Mouse (Mus musculus): ENCODE data around the gene Wdpcp.

GRCm38 (mm10) chr11:21713508-21713907 lies 141.5 kb downstream of the Wdpcp start:
- no peak for TF ChIP-seq EP300 (IDR thresholded peaks at IDR 0.05; ENCODE audit: low read depth)
- no peak for TF ChIP-seq CTCF (IDR thresholded peaks at IDR 0.05; ENCODE audit: low read depth)
